Mouse (Mus musculus) neural tube, embryonic 11.5 days (tissue): Measurements from ENCODE around the gene Sec14l4. TPM values are rescaled to one million over a fixed set of nuclear protein-coding genes. Genes with fewer than 3 reads are reported as not detected.

ENCODE experiments used
- ATAC-seq: fragments of 200-750 bp; cut with Nextera tagmentation; 2 replicates; pipeline ENCODE4 v1.8.0; 2017; ENCODE audit warnings: moderate number of reproducible peaks, mild to moderate bottlenecking, moderate TSS enrichment, moderate library complexity; ENCODE audit not compliant: insufficient read depth, low FRiP score, low TSS enrichment
- DNase-seq: peaks from one replicate; pipeline ENCODE4 v3.0.0-alpha.2; 2015; ENCODE audit warnings: low spot score
- H3K27ac ChIP-seq: fragments of 300-500 bp; sonication (generic); 2 replicates; pipeline ENCODE4 v1.5.1; 2014; ENCODE audit warnings: low read depth, mild to moderate bottlenecking, low read length
- H3K27me3 ChIP-seq: fragments of 300-500 bp; sonication (generic); 2 replicates; pipeline ENCODE4 v1.6.1; 2014; ENCODE audit warnings: mild to moderate bottlenecking, low read length, mixed read lengths; ENCODE audit not compliant: control insufficient read depth, insufficient read depth
- H3K36me3 ChIP-seq: fragments of 300-500 bp; sonication (generic); 2 replicates; pipeline ENCODE4 v1.6.1; 2014; ENCODE audit warnings: mild to moderate bottlenecking, low read length, moderate library complexity, mixed read lengths; ENCODE audit not compliant: control insufficient read depth, insufficient read depth
- H3K4me1 ChIP-seq: fragments of 300-500 bp; sonication (generic); 2 replicates; pipeline ENCODE4 v1.6.1; 2014; ENCODE audit warnings: low read length, mixed read lengths; ENCODE audit not compliant: control insufficient read depth, insufficient read depth
- H3K4me2 ChIP-seq: fragments of 300-500 bp; sonication (generic); 2 replicates; pipeline ENCODE4 v1.6.1; 2014; ENCODE audit warnings: low read depth, mild to moderate bottlenecking, moderate library complexity
- H3K4me3 ChIP-seq: fragments of 300-500 bp; sonication (generic); 2 replicates; pipeline ENCODE4 v1.5.1; 2014; ENCODE audit warnings: low read depth, low read length
- H3K9ac ChIP-seq: fragments of 300-500 bp; sonication (generic); 2 replicates; pipeline ENCODE4 v1.6.1; 2014; ENCODE audit warnings: mild to moderate bottlenecking, low read length
- H3K9me3 ChIP-seq: fragments of 300-500 bp; sonication (generic); 2 replicates; pipeline ENCODE4 v1.6.1; 2016; ENCODE audit warnings: low read length; ENCODE audit not compliant: control insufficient read depth
- WGBS: fragments of 180-500 bp; shearing (Covaris S2); extraction: QIAGEN DNeasy Blood & Tissue Kit; methylation state at CpG from one replicate; pipeline ENCODE4 v1.1.7; 2014; 5-methylcytosine and 5-hydroxymethylcytosine counted together
- polyA plus RNA-seq: library from polyadenylated mRNA; unstranded; fragments of >200 nt; fragmentation: Nextera tagmentation; extraction: Ambion mirVana; gene quantifications from 2 replicates; pipeline ENCODE4 v1.2.1, GENCODE M21; 2014

The Sec14l4 gene
- not detected in 2 replicates for polyA plus RNA-seq

- H3K9ac ChIP-seq: no peak within 1 kb of the TSS
- 42% methylated on average over 16 of the region's 16 CpGs for WGBS
- no peaks in the 10 kb centered on the region for H3K36me3 ChIP-seq
- H3K4me1 ChIP-seq: no peaks in the 10 kb centered on the region
- DNase-seq: no peak
- no peaks in the 10 kb centered on the region for H3K27me3 ChIP-seq
- H3K9me3 ChIP-seq: no peaks in the 10 kb centered on the region
- no peak within 1 kb of the TSS for H3K4me2 ChIP-seq
- no peak within 1 kb of the TSS for H3K4me3 ChIP-seq
- ATAC-seq: no peak
- H3K27ac ChIP-seq: no peak within 1 kb of the TSS
Observed at GRCm38 (mm10) chr11:4031126-4031941, at the start of gene Sec14l4. TSS of gene Sec14l4 (plus strand) at chr11:4031462.

- Histone ChIP-seq H3K4me1 (peaks cover 3% of the 10 kb centered on the region; the same call in 1 of the 2 replicates), H3K27me3 (0 out of 2 replicates have a peak, but pooled peaks cover 2% of the 10 kb centered on the region), H3K9ac (no peak overlapping the region), H3K9me3 (no peaks in the 10 kb centered on the region), H3K4me3 (no peak overlapping the region), H3K4me2 (no peak overlapping the region), H3K27ac (no peak overlapping the region), H3K36me3 (peaks cover 16% of the 10 kb centered on the region)
- 77% methylated on average over 6 of the region's 6 CpGs for WGBS
- ATAC-seq: no peak
- DNase-seq: no peak
Observed at GRCm38 (mm10) chr11:3981536-3981935, 49.7 kb upstream of the Sec14l4 start.

- no peaks in the 10 kb centered on the region for H3K9me3 ChIP-seq
- WGBS: 72% methylated on average over 7 of the region's 7 CpGs
- ATAC-seq (no peak), DNase-seq (no peak)
- peaks cover 3% of the 10 kb centered on the region; the same call in 1 of the 2 replicates for H3K4me1 ChIP-seq
- no peak overlapping the region for H3K27ac ChIP-seq
- H3K4me2 ChIP-seq: peak overlapping the region; percentile 69
- peaks cover 10% of the 10 kb centered on the region for H3K36me3 ChIP-seq
- H3K9ac ChIP-seq: no peak overlapping the region
- no peak overlapping the region for H3K4me3 ChIP-seq
- H3K27me3 ChIP-seq: 0 out of 2 replicates have a peak, but pooled peaks cover 2% of the 10 kb centered on the region
Observed at GRCm38 (mm10) chr11:3982275-3983209, 48.7 kb upstream of the Sec14l4 start.

- Histone ChIP-seq H3K27me3 (0 out of 2 replicates have a peak, but pooled peaks cover 2% of the 10 kb centered on the region), H3K9ac (peak within 1 kb of the TSS; percentile 60), H3K36me3 (peaks cover 6% of the 10 kb centered on the region), H3K27ac (no peak within 1 kb of the TSS), H3K4me3 (peak within 1 kb of the TSS; percentile 32), H3K4me1 (peaks cover 3% of the 10 kb centered on the region; the same call in 1 of the 2 replicates), H3K4me2 (peak within 1 kb of the TSS; percentile 69), H3K9me3 (no peaks in the 10 kb centered on the region)
- WGBS: 2% methylated on average over 9 of the region's 37 CpGs
- ATAC-seq (0 out of 2 replicates have a peak, but pooled peaks have one; percentile 23), DNase-seq (peak; percentile 24)
Observed at GRCm38 (mm10) chr11:3983291-3983862, 47.9 kb upstream of the Sec14l4 start, which contains the start of gene Gal3st1. TSS of gene Gal3st1 (plus strand) at chr11:3983636.

GRCm38 (mm10) chr11:3983863-3984745 is 47.2 kb upstream of the Sec14l4 start:
- 4% methylated on average over 15 of the region's 15 CpGs for WGBS
- ATAC-seq: no peak
- H3K9me3 ChIP-seq: no peaks in the 10 kb centered on the region
- H3K27me3 ChIP-seq: 0 out of 2 replicates have a peak, but pooled peaks cover 2% of the 10 kb centered on the region
- H3K9ac ChIP-seq: peak overlapping the region; percentile 60
- DNase-seq: no peak
- H3K4me3 ChIP-seq: peak overlapping the region; percentile 32
- peak overlapping the region; percentile 69 for H3K4me2 ChIP-seq
- no peak overlapping the region for H3K27ac ChIP-seq
- H3K36me3 ChIP-seq: peaks cover 4% of the 10 kb centered on the region
- peaks cover 3% of the 10 kb centered on the region; the same call in 1 of the 2 replicates for H3K4me1 ChIP-seq

GRCm38 (mm10) chr11:3989748-3990147 is 41.5 kb upstream of the Sec14l4 start:
- WGBS: 57% methylated on average over 3 of the region's 3 CpGs
- Histone ChIP-seq H3K27ac (no peak overlapping the region), H3K4me1 (no peaks in the 10 kb centered on the region), H3K9ac (no peak overlapping the region), H3K9me3 (no peaks in the 10 kb centered on the region), H3K27me3 (no peaks in the 10 kb centered on the region), H3K36me3 (no peaks in the 10 kb centered on the region), H3K4me3 (no peak overlapping the region), H3K4me2 (no peak overlapping the region)
- ATAC-seq (no peak), DNase-seq (no peak)

- ATAC-seq (no peak), DNase-seq (no peak)
- WGBS: 77% methylated on average over 6 of the region's 6 CpGs
- H3K9ac ChIP-seq: no peak overlapping the region
- no peaks in the 10 kb centered on the region for H3K9me3 ChIP-seq
- H3K4me2 ChIP-seq: no peak overlapping the region
- H3K4me1 ChIP-seq: no peaks in the 10 kb centered on the region
- no peaks in the 10 kb centered on the region for H3K36me3 ChIP-seq
- H3K27ac ChIP-seq: no peak overlapping the region
- H3K4me3 ChIP-seq: no peak overlapping the region
- H3K27me3 ChIP-seq: peaks cover 14% of the 10 kb centered on the region
Observed at GRCm38 (mm10) chr11:3993132-3993531, 38.1 kb upstream of the Sec14l4 start.
